In genomic region chr8:125847842-125848241, GRCm38 (mm10) we compare ENCODE assay signal across 14 mouse cellular contexts. TPM values are rescaled to one million over a fixed set of nuclear protein-coding genes. Genes with fewer than 3 reads are reported as not detected.
DNase-seq lines count a peak whose midpoint lies in the region; ATAC-seq and TF ChIP-seq lines count a peak whose summit lies in the region.
"Had no signal": no experiment of that assay in that cellular context is flagged by ENCODE, and none has a peak within 500 bp of the region (broad histone marks: within the 10 kb centered on the region; RNA-seq: fewer than 3 reads in every experiment).

No protein-coding gene starts in this region.

- WGBS in intestine, embryonic 15.5 days, result 37% methylated on average over 12 of the region's 12 CpGs
- 51% methylated on average over 12 of the region's 12 CpGs for WGBS in intestine, postnatal 0 days
- 30% methylated on average over 12 of the region's 12 CpGs for WGBS in limb, embryonic 12.5 days
- WGBS in neural tube, embryonic 15.5 days, result 10% methylated on average over 12 of the region's 12 CpGs
- WGBS in heart, embryonic 12.5 days, result 62% methylated on average over 12 of the region's 12 CpGs
- 72% methylated on average over 12 of the region's 12 CpGs for WGBS in lung, adult 2 months

- H3K4me2 ChIP-seq in intestine, embryonic 15.5 days (replicated peaks), result no peak overlapping the region
- H3K4me2 ChIP-seq in intestine, postnatal 0 days (replicated peaks; ENCODE audit: low read depth), result no peak overlapping the region
- no peak overlapping the region for H3K4me2 ChIP-seq in limb, embryonic 12.5 days
- no peak overlapping the region for H3K4me2 ChIP-seq in neural tube, embryonic 15.5 days
- no peak overlapping the region for H3K4me2 ChIP-seq in heart, embryonic 12.5 days
- H3K4me2 ChIP-seq: liver, embryonic 11.5 days had no signal

- no peaks in the 10 kb centered on the region for H3K4me1 ChIP-seq in intestine, embryonic 15.5 days (replicated peaks)
- no peaks in the 10 kb centered on the region for H3K4me1 ChIP-seq in intestine, postnatal 0 days (replicated peaks; ENCODE audit: control insufficient read depth, insufficient read depth, low read length)
- peaks cover 26% of the 10 kb centered on the region for H3K4me1 ChIP-seq in limb, embryonic 12.5 days (replicated peaks)
- peaks cover 40% of the 10 kb centered on the region for H3K4me1 ChIP-seq in neural tube, embryonic 15.5 days
- H3K4me1 ChIP-seq in heart, embryonic 12.5 days (replicated peaks), result peaks cover 14% of the 10 kb centered on the region
- no peaks in the 10 kb centered on the region for H3K4me1 ChIP-seq in lung, adult 2 months (ENCODE audit: control insufficient read depth, insufficient read depth, low read length)

- H3K27me3 ChIP-seq in intestine, embryonic 15.5 days (replicated peaks), result no peaks in the 10 kb centered on the region
- H3K27me3 ChIP-seq in intestine, postnatal 0 days (replicated peaks; ENCODE audit: control insufficient read depth, insufficient read depth, low read length), result no peaks in the 10 kb centered on the region
- H3K27me3 ChIP-seq in limb, embryonic 12.5 days, result no peaks in the 10 kb centered on the region
- peaks cover 7% of the 10 kb centered on the region for H3K27me3 ChIP-seq in neural tube, embryonic 15.5 days (replicated peaks)
- H3K27me3 ChIP-seq in heart, embryonic 12.5 days (replicated peaks), result no peaks in the 10 kb centered on the region

- peak; percentile 67 for DNase-seq in forelimb bud, embryonic 11.5 days (ENCODE audit: low read depth, low spot score)
- DNase-seq in lung, adult 2 months, result no peak
- DNase-seq: adrenal gland, adult 2 months; cerebellum, postnatal 36 days; heart, postnatal 10 days; kidney, adult 8-10 months; thymus, postnatal 36 days had no signal

- no peaks in the 10 kb centered on the region for H3K9me3 ChIP-seq in intestine, embryonic 15.5 days
- H3K9me3 ChIP-seq in intestine, postnatal 0 days (ENCODE audit: control insufficient read depth), result no peaks in the 10 kb centered on the region
- no peaks in the 10 kb centered on the region for H3K9me3 ChIP-seq in limb, embryonic 12.5 days
- H3K9me3 ChIP-seq in neural tube, embryonic 15.5 days (replicated peaks), result no peaks in the 10 kb centered on the region
- H3K9me3 ChIP-seq in heart, embryonic 12.5 days (replicated peaks), result no peaks in the 10 kb centered on the region

- peak; percentile 47; the same call in 1 of the 2 replicates for ATAC-seq in intestine, embryonic 15.5 days
- ATAC-seq in intestine, postnatal 0 days, result no peak
- ATAC-seq in limb, embryonic 12.5 days (ENCODE audit: insufficient number of reproducible peaks, insufficient read depth, low FRiP score, low TSS enrichment, low read depth), result peak; percentile 79
- ATAC-seq in neural tube, embryonic 15.5 days (ENCODE audit: low FRiP score), result peak; percentile 42; the same call in 1 of the 2 replicates
- ATAC-seq in heart, embryonic 12.5 days (ENCODE audit: insufficient number of reproducible peaks, low FRiP score), result no peak

- no peak for TF ChIP-seq CTCF in intestine, postnatal 0 days (IDR thresholded peaks at IDR 0.05; ENCODE audit: low read depth)
- TF ChIP-seq CTCF in lung, adult 2 months (IDR thresholded peaks at IDR 0.05; ENCODE audit: insufficient read depth, low read length), result no peak

- H3K9ac ChIP-seq in intestine, embryonic 15.5 days, result no peak overlapping the region
- H3K9ac ChIP-seq in intestine, postnatal 0 days (ENCODE audit: low read depth, low read length), result no peak overlapping the region
- no peak overlapping the region for H3K9ac ChIP-seq in limb, embryonic 12.5 days (replicated peaks)
- no peak overlapping the region for H3K9ac ChIP-seq in neural tube, embryonic 15.5 days (replicated peaks)
- H3K9ac ChIP-seq in heart, embryonic 12.5 days, result no peak overlapping the region

- H3K36me3 ChIP-seq in intestine, embryonic 15.5 days, result no peaks in the 10 kb centered on the region
- no peaks in the 10 kb centered on the region for H3K36me3 ChIP-seq in intestine, postnatal 0 days (ENCODE audit: control insufficient read depth, insufficient read depth)
- H3K36me3 ChIP-seq in limb, embryonic 12.5 days, result no peaks in the 10 kb centered on the region
- H3K36me3 ChIP-seq in neural tube, embryonic 15.5 days, result 0 out of 2 replicates have a peak, but pooled peaks cover 4% of the 10 kb centered on the region
- no peaks in the 10 kb centered on the region for H3K36me3 ChIP-seq in heart, embryonic 12.5 days

- TF ChIP-seq POLR2A in lung, adult 2 months (IDR thresholded peaks at IDR 0.05; ENCODE audit: borderline replicate concordance, extremely low read depth, low read depth, low read length), result no peak

- no peak overlapping the region for H3K4me3 ChIP-seq in intestine, embryonic 15.5 days (replicated peaks)
- no peak overlapping the region for H3K4me3 ChIP-seq in intestine, postnatal 0 days (ENCODE audit: low read depth, low read length)
- no peak overlapping the region for H3K4me3 ChIP-seq in limb, embryonic 12.5 days (replicated peaks)
- no peak overlapping the region for H3K4me3 ChIP-seq in neural tube, embryonic 15.5 days (replicated peaks)
- no peak overlapping the region for H3K4me3 ChIP-seq in heart, embryonic 12.5 days
- no peak overlapping the region for H3K4me3 ChIP-seq in lung, adult 2 months (replicated peaks; ENCODE audit: extremely low read depth, low read depth, low read length)

- no peak overlapping the region for H3K27ac ChIP-seq in intestine, embryonic 15.5 days
- no peak overlapping the region for H3K27ac ChIP-seq in intestine, postnatal 0 days (ENCODE audit: low read depth, low read length)
- 0 out of 2 replicates have a peak overlapping the region, but pooled peaks have one; percentile 23 for H3K27ac ChIP-seq in limb, embryonic 12.5 days
- H3K27ac ChIP-seq in neural tube, embryonic 15.5 days (replicated peaks), result peak overlapping the region; percentile 18; the same call in 1 of the 2 replicates
- H3K27ac ChIP-seq in heart, embryonic 12.5 days (ENCODE audit: poor library complexity, severe bottlenecking), result no peak overlapping the region
- H3K27ac ChIP-seq: macrophage had no signal

RNA-seq across cellular contexts. Expression of gene Pcnx2, which starts 50.3 kb away (rescaled TPM):
- 0.11 and 0.13 TPM in 2 replicates for polyA plus RNA-seq in intestine, embryonic 15.5 days (2015; fragmentation: Nextera tagmentation; extraction: Ambion mirVana)
- 0.04 and 0.29 TPM in 2 replicates for polyA plus RNA-seq in intestine, postnatal 0 days (2015; fragmentation: Nextera tagmentation; extraction: Ambion mirVana)
- polyA plus RNA-seq in limb, embryonic 12.5 days (2016; fragmentation: Nextera tagmentation; extraction: Ambion mirVana), result 0.19 TPM in 1 of 2 replicates, not detected in the other
- 3.6 and 4.8 TPM in 2 replicates for polyA plus RNA-seq in neural tube, embryonic 15.5 days (2015; fragmentation: Nextera tagmentation; extraction: Ambion mirVana)
- 0.08 and 0.10 TPM in 2 replicates for polyA plus RNA-seq in heart, embryonic 12.5 days (2016; fragmentation: Nextera tagmentation; extraction: Ambion mirVana)
- polyA plus RNA-seq in lung, adult 2 months (2012; rRNA removed), result 1.8 and 2.1 TPM in 2 replicates
- polyA plus RNA-seq: macrophage had no signal

Comparison
In these comparisons a context has a peak if more than half of its experiments do, and no peak if none do; other contexts are left out.
1. ATAC-seq: peak in intestine, embryonic 15.5 days (single experiment), limb, embryonic 12.5 days (single experiment) and neural tube, embryonic 15.5 days (single experiment); none in intestine, postnatal 0 days (single experiment) and heart, embryonic 12.5 days (single experiment).
2. H3K27ac ChIP-seq: peak in limb, embryonic 12.5 days (single experiment) and neural tube, embryonic 15.5 days (single experiment); none in intestine, embryonic 15.5 days (single experiment), intestine, postnatal 0 days (single experiment) and heart, embryonic 12.5 days (single experiment).